Mouse (Mus musculus): ENCODE measurements around the gene Shtn1.

Gene Shtn1

GRCm38 (mm10) chr19:59052053-59052452, 23.8 kb downstream of the Shtn1 start:
- no peak for DNase-seq (ENCODE audit: low read depth, low spot score)

GRCm38 (mm10) chr19:59051622-59052021, 24.3 kb downstream of the Shtn1 start:
- no peak for DNase-seq (ENCODE audit: low read depth, low spot score)

GRCm38 (mm10) chr19:59048852-59049251, 27.0 kb downstream of the Shtn1 start:
- DNase-seq (ENCODE audit: low read depth, low spot score): no peak

- no peak for DNase-seq (ENCODE audit: low read depth, low spot score)
Observed at GRCm38 (mm10) chr19:59047511-59047910, 28.4 kb downstream of the Shtn1 start.

GRCm38 (mm10) chr19:59041086-59041485, 34.8 kb downstream of the Shtn1 start:
- DNase-seq (ENCODE audit: low read depth, low spot score): no peak

- no peak for DNase-seq (ENCODE audit: low read depth, low spot score)
Observed at GRCm38 (mm10) chr19:59038793-59039192, 37.1 kb downstream of the Shtn1 start.

GRCm38 (mm10) chr19:59036811-59037210, 39.1 kb downstream of the Shtn1 start:
- no peak for DNase-seq (ENCODE audit: low read depth, low spot score)

- no peak for DNase-seq (ENCODE audit: low read depth, low spot score)
Observed at GRCm38 (mm10) chr19:59033241-59033640, 42.7 kb downstream of the Shtn1 start.

- no peak for DNase-seq (ENCODE audit: low read depth, low spot score)
Observed at GRCm38 (mm10) chr19:59030221-59030620, 45.7 kb downstream of the Shtn1 start.

GRCm38 (mm10) chr19:59029011-59029410, 46.9 kb downstream of the Shtn1 start:
- DNase-seq (ENCODE audit: low read depth, low spot score): no peak

- no peak for DNase-seq (ENCODE audit: low read depth, low spot score)
Observed at GRCm38 (mm10) chr19:59028130-59028529, 47.8 kb downstream of the Shtn1 start.

- DNase-seq (ENCODE audit: low read depth, low spot score): no peak
Observed at GRCm38 (mm10) chr19:59023876-59024275, 52.0 kb downstream of the Shtn1 start.

GRCm38 (mm10) chr19:59021644-59022043, 54.3 kb downstream of the Shtn1 start:
- DNase-seq (ENCODE audit: low read depth, low spot score): no peak

- DNase-seq (ENCODE audit: low read depth, low spot score): no peak
Observed at GRCm38 (mm10) chr19:59010802-59011201, 65.1 kb downstream of the Shtn1 start.

GRCm38 (mm10) chr19:59006577-59007340, 69.1 kb downstream of the Shtn1 start:
- no peak for DNase-seq (ENCODE audit: low read depth, low spot score)

- no peak for DNase-seq (ENCODE audit: low read depth, low spot score)
Observed at GRCm38 (mm10) chr19:59002827-59003226, 73.1 kb downstream of the Shtn1 start.

- DNase-seq (ENCODE audit: low read depth, low spot score): peak; percentile 46
Observed at GRCm38 (mm10) chr19:58981571-58981970, 94.3 kb downstream of the Shtn1 start.

GRCm38 (mm10) chr19:58980056-58980440, 95.9 kb downstream of the Shtn1 start:
- no peak for DNase-seq (ENCODE audit: low read depth, low spot score)

GRCm38 (mm10) chr19:58979436-58980055, 96.4 kb downstream of the Shtn1 start:
- no peak for DNase-seq (ENCODE audit: low read depth, low spot score)

GRCm38 (mm10) chr19:58978401-58979171, 97.3 kb downstream of the Shtn1 start:
- DNase-seq (ENCODE audit: low read depth, low spot score): no peak

GRCm38 (mm10) chr19:58975216-58975863, 100.6 kb downstream of the Shtn1 start:
- no peak for DNase-seq (ENCODE audit: low read depth, low spot score)

- no peak for DNase-seq (ENCODE audit: low read depth, low spot score)
Observed at GRCm38 (mm10) chr19:58974126-58974525, 101.8 kb downstream of the Shtn1 start.

All from retina, adult 2 months (tissue).